Mouse (Mus musculus): ENCODE measurements around the gene Mdm4.

- TF ChIP-seq CTCF (IDR thresholded peaks at IDR 0.05; ENCODE audit: insufficient read depth, low read length) (peak; percentile 68), POLR2A (IDR thresholded peaks at IDR 0.05; ENCODE audit: borderline replicate concordance, extremely low read depth, low read depth, low read length) (no peak)
Observed at GRCm38 (mm10) chr1:132968659-132969058, 61.7 kb downstream of the Mdm4 start.

Data from lung, adult 2 months (tissue).